Mouse (Mus musculus): ENCODE data around the gene Tars2.
"Not testable (repeated sequence)": the region's sequence is repeated elsewhere in the genome, so short reads cannot be mapped to it uniquely, and the experiment has no call there.

Tars2 gene

DNA sequence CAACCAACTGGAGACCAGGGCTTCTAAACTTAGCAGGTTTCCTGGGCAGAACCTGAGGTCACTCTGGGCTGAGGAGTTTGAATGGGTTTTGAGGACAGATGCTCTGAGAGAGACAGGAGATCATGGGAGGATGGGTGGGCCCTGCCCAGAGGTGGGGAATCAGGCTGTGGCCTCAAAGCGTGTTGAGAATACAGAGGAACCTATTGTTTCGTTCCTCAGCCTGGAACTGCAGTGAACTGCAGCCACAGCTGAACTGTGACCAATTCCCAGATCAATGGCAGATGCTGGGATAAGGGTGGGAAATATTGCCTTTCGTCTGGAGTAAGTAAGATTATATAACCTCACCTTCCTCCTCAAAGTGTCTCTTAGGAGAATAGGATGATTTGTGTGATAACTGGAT, 64.2 kb downstream of the Tars2 start:
- Histone ChIP-seq H3K27me3 (ENCODE audit: control insufficient read depth, insufficient read depth, low read length, poor library complexity, severe bottlenecking) (no peaks in the 10 kb centered on the region), H3K36me3 (ENCODE audit: control insufficient read depth, insufficient read depth, low read length, poor library complexity, severe bottlenecking) (no peaks in the 10 kb centered on the region)
- DNase-seq (ENCODE audit: low read depth, low spot score), result no peak

DNA sequence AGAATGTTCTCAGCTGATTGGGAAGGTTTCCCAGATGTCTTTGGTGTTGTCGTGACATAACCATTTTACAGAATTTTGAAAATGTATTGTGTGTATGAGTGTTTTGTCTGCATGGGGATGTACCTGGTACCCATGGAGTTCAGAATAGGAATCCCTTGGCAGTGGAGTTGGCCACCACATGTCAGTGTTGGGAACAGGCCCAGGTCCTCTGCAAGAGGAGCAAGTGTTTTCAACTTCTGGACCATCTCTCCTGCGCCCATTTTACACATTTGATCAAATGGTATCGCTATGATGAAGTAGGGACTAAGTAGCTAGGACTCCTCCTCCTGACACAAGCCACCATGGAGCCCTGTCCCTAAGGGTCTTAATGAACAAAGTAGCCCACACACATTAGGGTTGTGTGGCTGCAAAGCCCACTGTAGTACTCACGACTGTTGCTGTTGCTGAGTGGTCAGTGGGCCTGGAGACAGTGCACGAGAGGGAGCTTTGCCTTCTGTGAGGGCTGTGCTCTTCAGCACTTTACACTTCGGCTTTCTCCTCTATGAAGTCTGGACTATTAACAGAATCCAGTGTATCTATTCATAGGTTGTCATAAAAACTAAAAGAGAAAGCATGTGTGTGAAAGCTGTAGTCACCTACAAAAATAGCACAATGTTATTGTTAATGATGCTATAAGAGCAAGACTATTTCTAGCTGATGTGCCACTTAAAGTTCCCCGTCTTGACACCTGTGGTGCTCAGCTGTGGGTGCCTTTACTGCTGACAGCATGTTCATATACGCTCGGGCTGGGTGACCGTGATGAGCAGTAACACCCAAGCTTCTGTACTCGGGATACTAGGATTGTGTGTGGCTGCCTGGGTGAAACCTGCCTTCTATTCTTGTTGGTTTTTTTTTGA, 65.0 kb downstream of the Tars2 start:
- no peaks in the 10 kb centered on the region for H3K36me3 ChIP-seq (ENCODE audit: control insufficient read depth, insufficient read depth, low read length, poor library complexity, severe bottlenecking)
- no peaks in the 10 kb centered on the region for H3K27me3 ChIP-seq (ENCODE audit: control insufficient read depth, insufficient read depth, low read length, poor library complexity, severe bottlenecking)
- DNase-seq (ENCODE audit: low read depth, low spot score), result peak; percentile 37

- no peaks in the 10 kb centered on the region for H3K27me3 ChIP-seq (ENCODE audit: control insufficient read depth, insufficient read depth, low read length, poor library complexity, severe bottlenecking)
- no peak for DNase-seq (ENCODE audit: low read depth, low spot score)
- no peaks in the 10 kb centered on the region for H3K36me3 ChIP-seq (ENCODE audit: control insufficient read depth, insufficient read depth, low read length, poor library complexity, severe bottlenecking)
Measured at GRCm38 (mm10) chr3:95693821-95694807, 65.9 kb downstream of the Tars2 start.

GRCm38 (mm10) chr3:95692677-95693076, 67.3 kb downstream of the Tars2 start:
- Histone ChIP-seq H3K36me3 (ENCODE audit: control insufficient read depth, insufficient read depth, low read length, poor library complexity, severe bottlenecking) (no peaks in the 10 kb centered on the region), H3K27me3 (ENCODE audit: control insufficient read depth, insufficient read depth, low read length, poor library complexity, severe bottlenecking) (no peaks in the 10 kb centered on the region)

GRCm38 (mm10) chr3:95690552-95690951, 69.5 kb downstream of the Tars2 start:
- not testable (repeated sequence) for DNase-seq (ENCODE audit: low read depth, low spot score); H3K36me3 ChIP-seq (ENCODE audit: control insufficient read depth, insufficient read depth, low read length, poor library complexity, severe bottlenecking); H3K27me3 ChIP-seq (ENCODE audit: control insufficient read depth, insufficient read depth, low read length, poor library complexity, severe bottlenecking)

More at GRCm38 (mm10) chr3:95692677-95693076, 67.3 kb downstream of the Tars2 start:
- peak; percentile 49 for DNase-seq (ENCODE audit: low read depth, low spot score)

All from splenic B cell, adult 2 months (primary cell).